Mouse (Mus musculus) left cerebral cortex, adult 18-20 months (tissue): ENCODE measurements around the gene B430305J03Rik. TPM values are rescaled to one million over a fixed set of nuclear protein-coding genes. Genes with fewer than 3 reads are reported as not detected.

Source experiments
- DNase-seq, 2 experiments: peaks; one replicate each; pipeline ENCODE4 v3.0.0; 2021 to 2022; ENCODE audit warnings: low spot score in 2 of 2, mixed read lengths in 1 of 2
- long read RNA-seq, 2 experiments: library from polyadenylated mRNA; stranded (forward); transcript quantifications; one replicate each; pipeline ENCODE4 v2.0.0; 2021
- total RNA-seq, 2 experiments: library from RNA; stranded (reverse); gene quantifications; 2 replicates each; pipeline ENCODE4 v1.2.3; 2021

The B430305J03Rik gene
- total RNA-seq, result 1 to 10 TPM; 3.0 TPM
- long read RNA-seq, experiment 1, result 0 reads
- long read RNA-seq, experiment 2, partial matches to known transcripts, result 0 of 1 reads
- long read RNA-seq, experiment 2, other reads (novel, unspliced or antisense), result 0 of 1 reads

DNA sequence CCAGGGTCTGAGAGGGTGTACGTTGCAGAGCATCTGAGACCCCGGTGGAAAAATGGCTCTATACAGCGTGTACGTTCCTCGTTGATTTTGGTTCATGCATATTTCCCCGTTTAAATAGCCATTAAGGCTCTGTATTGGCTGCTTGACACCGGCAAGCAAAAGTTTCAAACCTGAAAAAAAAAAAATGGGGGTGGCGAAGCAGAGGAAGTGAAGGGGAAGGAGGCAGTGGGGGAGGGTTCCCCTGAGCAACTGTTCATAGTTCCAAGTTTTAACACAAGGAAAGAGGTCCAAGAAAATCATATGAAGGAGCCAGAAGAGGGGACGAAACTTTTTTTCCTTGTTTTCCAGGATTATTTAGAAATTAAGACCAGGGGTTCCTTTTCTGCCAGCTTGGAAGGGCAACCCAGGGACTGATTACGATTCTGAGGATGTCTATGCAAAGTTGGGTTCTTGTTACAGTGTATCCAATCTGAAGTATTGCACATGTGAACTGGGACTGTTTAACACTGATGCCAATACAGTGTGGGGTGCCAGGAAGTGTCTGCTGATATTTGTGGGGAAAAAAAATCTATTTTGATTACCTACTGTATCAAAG lies at the start of gene B430305J03Rik:
B430305J03Rik (minus strand) TSS at position 173 of the 595 bp plus-strand sequence.
- no peak for DNase-seq

DNA sequence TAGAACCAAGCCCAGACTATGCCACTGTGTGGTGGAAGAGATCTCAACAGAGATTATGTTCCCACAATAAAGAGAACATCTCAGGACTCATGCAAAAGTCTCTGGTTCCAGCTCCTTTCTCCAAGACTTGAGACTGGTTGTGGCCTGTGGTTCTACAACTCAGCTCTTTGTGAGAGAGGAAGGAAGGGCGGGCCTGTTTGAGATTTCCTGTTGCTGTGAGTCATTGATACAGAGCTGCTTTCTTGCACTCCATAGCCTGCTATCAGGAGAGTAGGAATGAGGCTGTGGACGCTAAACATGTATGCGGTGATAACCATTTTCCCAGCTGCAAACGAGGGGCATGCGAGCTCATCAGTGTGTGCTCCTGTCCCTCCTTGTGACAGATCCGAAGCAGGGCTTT lies 43.9 kb upstream of the B430305J03Rik start:
- no peak for DNase-seq

- no peak for DNase-seq
Measured at GRCm38 (mm10) chr3:61406921-61407320, 41.2 kb upstream of the B430305J03Rik start.

DNA sequence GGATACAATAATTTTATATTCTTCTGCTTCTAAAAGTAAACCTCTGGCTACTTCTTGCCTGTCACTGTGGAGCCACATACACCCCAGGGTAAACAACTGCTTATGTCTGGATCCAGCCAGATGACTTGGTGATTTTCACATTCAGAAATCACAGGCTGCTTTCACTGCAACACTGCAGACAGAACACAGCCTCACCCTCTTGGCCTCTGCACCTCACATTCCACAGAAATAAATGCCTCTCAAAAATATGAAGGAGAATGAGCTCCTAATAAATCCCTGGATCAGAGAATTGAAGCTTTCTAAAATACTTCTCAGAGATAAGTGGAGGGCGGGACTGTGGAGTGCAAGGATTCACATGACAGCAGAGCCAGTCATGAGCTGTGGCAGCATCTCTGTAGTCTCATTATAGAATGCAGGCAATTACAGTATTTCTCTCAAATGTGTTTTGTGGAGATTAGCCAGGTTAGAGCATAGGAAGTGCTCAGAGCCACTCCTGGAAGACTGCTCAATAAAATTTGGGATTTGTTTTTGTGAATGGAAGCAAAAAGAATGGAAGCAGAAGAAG lies 35.2 kb upstream of the B430305J03Rik start:
- no peak for DNase-seq

- no peak for DNase-seq
Measured at GRCm38 (mm10) chr3:61396728-61397127, 31.0 kb upstream of the B430305J03Rik start.

DNA sequence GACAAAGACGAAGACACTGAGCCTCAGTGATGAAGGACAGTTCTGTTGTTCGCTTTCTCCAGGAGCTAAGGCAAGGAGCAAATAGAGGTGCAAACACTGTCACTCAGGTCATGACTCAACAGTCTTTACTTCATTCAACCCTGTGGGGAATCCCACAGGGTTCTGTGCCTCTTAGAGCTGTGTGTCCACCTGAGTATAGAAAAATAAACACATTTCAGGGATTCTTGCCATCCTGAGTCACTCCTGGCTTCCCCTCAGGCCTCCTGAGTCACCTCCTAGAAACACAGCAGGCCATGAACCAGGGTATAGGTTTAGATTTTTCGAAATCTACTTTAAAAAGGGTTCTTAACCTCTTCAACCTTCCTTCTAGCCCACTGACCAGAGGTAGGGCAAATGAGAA lies 29.6 kb upstream of the B430305J03Rik start:
- DNase-seq, result no peak

DNA sequence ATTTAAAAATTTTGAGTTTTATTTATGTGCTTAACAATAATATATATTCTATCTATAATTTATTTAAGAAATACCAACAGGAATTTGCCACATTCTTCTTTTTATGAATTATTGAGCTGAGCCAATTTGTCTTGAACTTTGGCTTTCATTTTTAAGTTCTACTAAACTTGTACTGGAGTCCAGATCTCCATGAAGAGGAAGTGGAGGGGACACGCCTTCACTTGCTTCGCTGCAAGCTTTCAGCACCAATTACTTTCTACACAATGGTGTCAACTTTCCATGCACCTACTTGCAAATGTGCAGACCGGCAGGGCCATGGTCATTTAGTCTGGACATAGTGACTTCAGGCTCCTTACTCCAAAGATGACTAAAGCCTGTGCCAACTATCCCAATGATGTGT lies 27.8 kb upstream of the B430305J03Rik start:
- no peak for DNase-seq

DNA sequence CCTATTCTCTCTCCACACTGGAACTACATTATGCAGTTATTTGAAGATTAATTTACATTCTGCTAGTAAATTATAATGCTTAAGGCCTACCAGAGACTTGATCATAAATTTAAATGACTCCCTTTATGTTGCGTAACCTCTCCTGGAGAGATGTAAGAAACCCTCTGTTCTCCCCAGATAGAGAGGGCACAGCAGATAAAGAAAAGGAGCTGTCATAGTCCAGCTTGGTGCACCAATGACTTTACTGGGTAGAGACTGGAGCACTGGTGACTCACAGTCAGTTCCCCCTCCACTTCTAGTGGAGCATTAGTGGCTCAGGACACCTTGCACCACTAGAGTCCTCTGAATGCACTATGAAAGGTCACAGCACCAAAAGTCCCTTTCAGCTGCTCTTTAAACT lies 27.1 kb upstream of the B430305J03Rik start:
- no peak for DNase-seq

GRCm38 (mm10) chr3:61391564-61391963 lies 25.8 kb upstream of the B430305J03Rik start:
- DNase-seq, result no peak

- DNase-seq, result no peak
Measured at GRCm38 (mm10) chr3:61386368-61386767, 20.6 kb upstream of the B430305J03Rik start.

- no peak for DNase-seq
Measured at GRCm38 (mm10) chr3:61376001-61376400, 10.2 kb upstream of the B430305J03Rik start.

GRCm38 (mm10) chr3:61368446-61368845 lies 2.7 kb upstream of the B430305J03Rik start:
- DNase-seq, result no peak

- peak; percentile 52 to 61 for DNase-seq
Measured at GRCm38 (mm10) chr3:61364978-61365778, 573 bp downstream of the B430305J03Rik start.

GRCm38 (mm10) chr3:61364661-61364977 lies 1.1 kb downstream of the B430305J03Rik start:
- no peak for DNase-seq

DNA sequence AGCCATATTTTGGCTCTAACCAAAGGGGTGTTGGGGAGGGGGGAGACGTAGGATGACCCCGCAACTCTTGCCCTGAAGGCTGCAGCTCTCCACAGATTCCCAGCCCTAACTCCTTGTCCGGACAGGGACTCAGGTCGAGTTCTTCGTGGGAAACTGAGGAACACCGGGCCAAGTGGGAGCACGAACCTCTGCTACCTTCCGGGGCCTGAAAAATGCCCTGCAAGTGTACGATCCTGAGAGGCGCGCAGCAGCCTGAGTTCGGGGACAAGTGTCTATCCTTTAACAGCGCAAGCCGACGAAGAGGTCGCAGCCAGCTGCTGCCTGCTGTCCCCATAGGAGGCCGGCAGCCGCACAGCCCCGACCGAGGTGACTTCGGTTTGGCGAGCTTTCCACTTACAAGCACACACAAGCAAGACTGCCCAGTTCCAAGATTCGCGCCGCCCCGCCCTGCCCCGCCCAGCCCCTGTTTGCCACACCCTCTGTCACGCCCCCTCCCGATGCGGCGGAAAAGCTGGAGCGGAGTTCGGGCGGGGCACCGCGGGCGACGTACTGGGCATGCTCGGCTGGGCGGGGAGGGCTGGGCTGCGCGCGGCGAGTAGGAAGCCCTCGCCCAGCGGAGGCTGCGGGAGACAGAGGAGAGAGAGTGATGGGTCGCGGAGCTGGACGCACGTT lies 1.6 kb downstream of the B430305J03Rik start:
- DNase-seq, result peak; percentile 96 to 97

- peak; percentile 93 to 96 for DNase-seq
Measured at GRCm38 (mm10) chr3:61363161-61363988, 2.4 kb downstream of the B430305J03Rik start.

DNA sequence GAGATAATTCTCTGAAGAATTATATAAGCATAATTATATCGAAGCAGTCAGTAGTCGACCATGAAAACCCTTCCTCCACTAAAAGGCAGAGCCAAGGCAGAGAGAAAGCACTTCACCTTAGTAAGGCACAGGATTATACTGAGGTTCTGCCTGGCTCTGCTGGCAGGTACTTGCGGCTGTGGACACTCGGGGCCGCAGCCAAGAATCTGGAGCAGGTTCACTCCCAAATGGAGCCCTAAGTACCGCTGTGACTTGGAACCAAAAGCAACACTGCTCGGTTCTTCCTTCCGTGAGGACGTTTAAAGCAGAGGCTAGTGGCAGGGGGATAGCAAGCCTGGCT lies 3.0 kb downstream of the B430305J03Rik start:
- DNase-seq, result peak in 1 of 2 experiments; percentile 24

GRCm38 (mm10) chr3:61361338-61361737 lies 4.4 kb downstream of the B430305J03Rik start, which contains the start of gene Rap2b:
TSS of gene Rap2b (plus strand) at chr3:61361638.
- no peak for DNase-seq

DNA sequence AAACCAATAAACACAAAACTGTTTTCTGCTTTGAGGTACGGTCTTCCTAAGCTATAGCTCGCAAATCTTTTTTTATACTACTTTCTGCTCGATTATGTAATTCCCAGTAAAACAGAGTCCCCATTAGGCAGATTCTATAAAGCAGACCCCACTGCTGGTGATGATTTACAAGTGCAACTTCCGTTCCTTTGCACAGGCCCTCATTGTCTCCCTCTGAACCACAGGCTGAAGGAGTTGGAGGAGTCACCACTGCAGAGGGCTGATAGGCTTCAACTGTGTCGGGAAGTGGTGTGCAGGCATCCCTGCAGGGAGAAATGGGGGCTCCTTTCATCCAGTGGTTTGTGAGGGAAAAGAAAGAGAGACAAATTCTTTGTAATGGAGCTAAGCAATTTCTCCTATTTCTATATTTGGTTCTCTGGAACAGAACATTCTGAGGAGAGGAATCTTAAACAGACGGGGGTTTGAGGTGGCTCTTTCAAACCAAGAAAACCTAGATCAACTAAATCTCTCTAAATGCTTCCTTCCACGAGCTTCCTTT lies 6.9 kb downstream of the B430305J03Rik start:
- peak in 1 of 2 experiments; percentile 39 for DNase-seq

DNA sequence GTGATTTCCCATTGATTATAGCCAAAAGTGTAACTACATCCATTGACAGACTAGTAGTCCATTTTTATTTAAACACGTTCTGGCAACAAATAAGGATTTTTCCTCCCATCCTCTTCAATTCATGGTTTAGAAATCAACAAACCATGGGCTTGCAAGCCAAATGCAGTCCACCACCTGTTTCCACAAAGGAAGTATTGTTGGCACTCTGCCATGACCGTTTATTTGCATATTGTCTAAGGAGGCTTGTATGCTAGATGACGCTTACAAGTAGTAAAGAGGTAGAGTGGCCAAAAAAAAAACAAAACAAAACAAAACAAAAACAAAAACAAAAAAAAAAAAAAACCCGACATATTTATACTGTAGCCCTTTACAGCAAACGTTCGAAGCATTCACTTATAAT lies 7.6 kb downstream of the B430305J03Rik start:
- no peak for DNase-seq

GRCm38 (mm10) chr3:61355464-61355863 lies 10.3 kb downstream of the B430305J03Rik start:
- no peak for DNase-seq
